Mouse (Mus musculus): ENCODE measurements around the gene Pbx2. TPM values are rescaled to one million over a fixed set of nuclear protein-coding genes. Genes with fewer than 3 reads are reported as not detected.
A peak's percentile ranks its signal among the peaks of the same experiment; 100 is the strongest.

Gene Pbx2
- polyA plus RNA-seq, 1 experiment from 2014 or later = 6.5 TPM

DNA sequence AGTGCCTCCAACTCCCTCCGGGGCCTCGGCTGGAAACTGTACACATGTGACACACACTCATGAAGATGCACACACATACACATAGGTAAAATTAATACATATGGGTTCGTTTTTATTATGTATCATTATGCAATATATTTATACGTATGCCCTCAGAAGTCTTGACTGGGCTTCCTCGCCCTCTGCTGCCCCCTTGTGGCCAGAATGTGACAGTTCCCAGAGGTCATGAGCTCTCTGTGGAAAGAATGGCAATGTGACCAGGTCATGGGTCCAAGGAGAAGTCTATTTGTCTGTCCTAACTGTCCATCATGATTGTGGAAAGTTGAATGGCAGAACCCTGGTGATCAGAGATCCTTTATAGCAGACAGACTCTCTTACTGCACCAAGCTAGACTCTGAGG is 35.6 kb upstream of the Pbx2 start:
- WGBS = 20% methylated on average over 5 of the region's 5 CpGs
- Histone ChIP-seq H3K4me2 (replicated peaks; ENCODE audit: low read depth) (no peak overlapping the region; the same call in 1 of the 2 replicates), H3K4me3 (ENCODE audit: low read depth, low read length) (no peak overlapping the region), H3K27me3 (replicated peaks; ENCODE audit: control insufficient read depth, insufficient read depth, low read length) (no peaks in the 10 kb centered on the region), H3K9ac (ENCODE audit: low read depth, low read length) (no peak overlapping the region), H3K9me3 (ENCODE audit: control insufficient read depth) (no peaks in the 10 kb centered on the region), H3K36me3 (ENCODE audit: control insufficient read depth, insufficient read depth) (no peaks in the 10 kb centered on the region), H3K4me1 (replicated peaks; ENCODE audit: control insufficient read depth, insufficient read depth, low read length) (no peaks in the 10 kb centered on the region), H3K27ac (ENCODE audit: low read depth, low read length) (no peak overlapping the region)
- peak; percentile 95 for TF ChIP-seq CTCF (IDR thresholded peaks at IDR 0.05; ENCODE audit: low read depth)
- ATAC-seq = peak; percentile 32; the same call in 1 of the 2 replicates

- Histone ChIP-seq H3K9me3 (ENCODE audit: control insufficient read depth) (no peaks in the 10 kb centered on the region), H3K4me3 (ENCODE audit: low read depth, low read length) (no peak overlapping the region), H3K36me3 (ENCODE audit: control insufficient read depth, insufficient read depth) (no peaks in the 10 kb centered on the region), H3K27ac (ENCODE audit: low read depth, low read length) (no peak overlapping the region), H3K4me1 (replicated peaks; ENCODE audit: control insufficient read depth, insufficient read depth, low read length) (no peaks in the 10 kb centered on the region), H3K9ac (ENCODE audit: low read depth, low read length) (no peak overlapping the region), H3K27me3 (replicated peaks; ENCODE audit: control insufficient read depth, insufficient read depth, low read length) (no peaks in the 10 kb centered on the region), H3K4me2 (replicated peaks; ENCODE audit: low read depth) (no peak overlapping the region)
- WGBS = 68% methylated on average over 8 of the region's 8 CpGs
- no peak for TF ChIP-seq CTCF (IDR thresholded peaks at IDR 0.05; ENCODE audit: low read depth)
- no peak for ATAC-seq
These were observed 34.7 kb upstream of the Pbx2 start for GRCm38 (mm10) chr17:34556406-34556805.

GRCm38 (mm10) chr17:34557411-34557810 is 33.7 kb upstream of the Pbx2 start:
- no peak overlapping the region for H3K4me3 ChIP-seq (ENCODE audit: low read depth, low read length)
- no peak overlapping the region for H3K27ac ChIP-seq (ENCODE audit: low read depth, low read length)
- H3K4me2 ChIP-seq (replicated peaks; ENCODE audit: low read depth) = no peak overlapping the region
- ATAC-seq = no peak
- no peaks in the 10 kb centered on the region for H3K36me3 ChIP-seq (ENCODE audit: control insufficient read depth, insufficient read depth)
- no peak for TF ChIP-seq CTCF (IDR thresholded peaks at IDR 0.05; ENCODE audit: low read depth)
- no peaks in the 10 kb centered on the region for H3K9me3 ChIP-seq (ENCODE audit: control insufficient read depth)
- H3K4me1 ChIP-seq (replicated peaks; ENCODE audit: control insufficient read depth, insufficient read depth, low read length) = no peaks in the 10 kb centered on the region
- no peak overlapping the region for H3K9ac ChIP-seq (ENCODE audit: low read depth, low read length)
- no peaks in the 10 kb centered on the region for H3K27me3 ChIP-seq (replicated peaks; ENCODE audit: control insufficient read depth, insufficient read depth, low read length)
- 67% methylated on average over 11 of the region's 11 CpGs for WGBS

DNA sequence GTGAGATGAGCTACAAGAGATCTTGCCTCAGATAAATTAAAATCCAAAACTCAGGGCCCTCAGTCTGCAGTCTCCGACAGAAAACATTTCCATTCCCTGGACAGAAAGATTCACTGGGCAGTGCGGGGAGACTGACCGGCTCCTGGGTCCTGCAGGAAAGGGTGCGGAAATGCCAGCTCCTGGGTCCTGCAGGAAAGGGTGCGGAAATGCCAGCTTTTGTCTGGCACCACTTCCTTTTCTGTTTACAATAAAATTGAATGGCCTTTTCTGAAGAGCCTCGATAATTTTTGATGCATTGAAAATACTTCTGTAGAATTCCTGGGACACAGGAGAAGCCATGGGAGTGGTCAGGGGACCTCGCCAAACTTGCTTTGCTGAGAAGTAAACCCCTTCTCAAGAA is 31.9 kb upstream of the Pbx2 start:
- Histone ChIP-seq H3K9ac (ENCODE audit: low read depth, low read length) (no peak overlapping the region), H3K27me3 (replicated peaks; ENCODE audit: control insufficient read depth, insufficient read depth, low read length) (no peaks in the 10 kb centered on the region), H3K36me3 (ENCODE audit: control insufficient read depth, insufficient read depth) (no peaks in the 10 kb centered on the region), H3K4me1 (replicated peaks; ENCODE audit: control insufficient read depth, insufficient read depth, low read length) (no peaks in the 10 kb centered on the region), H3K4me2 (replicated peaks; ENCODE audit: low read depth) (no peak overlapping the region), H3K9me3 (ENCODE audit: control insufficient read depth) (no peaks in the 10 kb centered on the region), H3K4me3 (ENCODE audit: low read depth, low read length) (no peak overlapping the region), H3K27ac (ENCODE audit: low read depth, low read length) (no peak overlapping the region)
- no peak for ATAC-seq
- TF ChIP-seq CTCF (IDR thresholded peaks at IDR 0.05; ENCODE audit: low read depth) = no peak
- WGBS = 86% methylated on average over 7 of the region's 7 CpGs

DNA sequence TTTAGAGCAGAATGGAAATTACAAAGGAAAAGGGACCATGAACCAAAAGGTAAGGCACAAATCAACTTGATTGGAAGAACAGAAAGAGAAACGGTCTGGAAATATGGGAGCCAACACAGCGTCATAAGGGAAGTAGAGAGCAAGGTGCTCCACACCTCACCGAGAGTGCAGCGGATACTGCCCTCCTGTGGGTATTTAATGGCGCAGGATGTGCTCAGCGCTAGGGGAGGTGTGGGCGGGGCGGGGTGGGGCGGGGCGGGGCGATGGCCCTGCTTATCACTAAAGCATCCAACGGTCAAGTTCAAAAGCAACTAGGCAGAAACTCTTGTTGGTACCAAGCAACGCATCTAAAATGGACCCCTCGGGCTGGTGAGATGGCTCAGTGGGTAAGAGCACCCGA is 31.2 kb upstream of the Pbx2 start:
- Histone ChIP-seq H3K4me3 (ENCODE audit: low read depth, low read length) (no peak overlapping the region), H3K36me3 (ENCODE audit: control insufficient read depth, insufficient read depth) (no peaks in the 10 kb centered on the region), H3K9ac (ENCODE audit: low read depth, low read length) (no peak overlapping the region), H3K4me1 (replicated peaks; ENCODE audit: control insufficient read depth, insufficient read depth, low read length) (no peaks in the 10 kb centered on the region), H3K27ac (ENCODE audit: low read depth, low read length) (no peak overlapping the region), H3K9me3 (ENCODE audit: control insufficient read depth) (no peaks in the 10 kb centered on the region), H3K27me3 (replicated peaks; ENCODE audit: control insufficient read depth, insufficient read depth, low read length) (no peaks in the 10 kb centered on the region), H3K4me2 (replicated peaks; ENCODE audit: low read depth) (peak overlapping the region; percentile 14; the same call in 1 of the 2 replicates)
- ATAC-seq = peak; percentile 84
- 19% methylated on average over 15 of the region's 15 CpGs for WGBS
- peak; percentile 75 for TF ChIP-seq CTCF (IDR thresholded peaks at IDR 0.05; ENCODE audit: low read depth)

GRCm38 (mm10) chr17:34560438-34560837 is 30.6 kb upstream of the Pbx2 start:
- Histone ChIP-seq H3K4me3 (ENCODE audit: low read depth, low read length) (no peak overlapping the region), H3K9me3 (ENCODE audit: control insufficient read depth) (no peaks in the 10 kb centered on the region), H3K9ac (ENCODE audit: low read depth, low read length) (no peak overlapping the region), H3K4me1 (replicated peaks; ENCODE audit: control insufficient read depth, insufficient read depth, low read length) (no peaks in the 10 kb centered on the region), H3K4me2 (replicated peaks; ENCODE audit: low read depth) (no peak overlapping the region), H3K27ac (ENCODE audit: low read depth, low read length) (no peak overlapping the region), H3K36me3 (ENCODE audit: control insufficient read depth, insufficient read depth) (no peaks in the 10 kb centered on the region), H3K27me3 (replicated peaks; ENCODE audit: control insufficient read depth, insufficient read depth, low read length) (no peaks in the 10 kb centered on the region)
- peak; percentile 29 for TF ChIP-seq CTCF (IDR thresholded peaks at IDR 0.05; ENCODE audit: low read depth)
- no peak for ATAC-seq
- 93% methylated on average over 6 of the region's 6 CpGs for WGBS

- no peaks in the 10 kb centered on the region for H3K9me3 ChIP-seq (ENCODE audit: control insufficient read depth)
- no peak overlapping the region for H3K4me3 ChIP-seq (ENCODE audit: low read depth, low read length)
- no peaks in the 10 kb centered on the region for H3K27me3 ChIP-seq (replicated peaks; ENCODE audit: control insufficient read depth, insufficient read depth, low read length)
- no peaks in the 10 kb centered on the region for H3K4me1 ChIP-seq (replicated peaks; ENCODE audit: control insufficient read depth, insufficient read depth, low read length)
- WGBS = 58% methylated on average over 8 of the region's 8 CpGs
- no peak overlapping the region for H3K9ac ChIP-seq (ENCODE audit: low read depth, low read length)
- ATAC-seq = no peak
- no peaks in the 10 kb centered on the region for H3K36me3 ChIP-seq (ENCODE audit: control insufficient read depth, insufficient read depth)
- no peak overlapping the region for H3K27ac ChIP-seq (ENCODE audit: low read depth, low read length)
- H3K4me2 ChIP-seq (replicated peaks; ENCODE audit: low read depth) = no peak overlapping the region
- no peak for TF ChIP-seq CTCF (IDR thresholded peaks at IDR 0.05; ENCODE audit: low read depth)
These were observed 29.9 kb upstream of the Pbx2 start for GRCm38 (mm10) chr17:34561200-34561599.
